Mouse (Mus musculus): ENCODE data around the gene Dck. TPM values are rescaled to one million over a fixed set of nuclear protein-coding genes. Genes with fewer than 3 reads are reported as not detected.

Dck gene
- 6.5 TPM for polyA plus RNA-seq (2014; fragmentation: Illumina TruSeq; extraction: RNeasy Lipid Tissue Mini Kit (QIAGEN cat#74804); ENCODE audit: low read depth, low replicate concordance)

DNA sequence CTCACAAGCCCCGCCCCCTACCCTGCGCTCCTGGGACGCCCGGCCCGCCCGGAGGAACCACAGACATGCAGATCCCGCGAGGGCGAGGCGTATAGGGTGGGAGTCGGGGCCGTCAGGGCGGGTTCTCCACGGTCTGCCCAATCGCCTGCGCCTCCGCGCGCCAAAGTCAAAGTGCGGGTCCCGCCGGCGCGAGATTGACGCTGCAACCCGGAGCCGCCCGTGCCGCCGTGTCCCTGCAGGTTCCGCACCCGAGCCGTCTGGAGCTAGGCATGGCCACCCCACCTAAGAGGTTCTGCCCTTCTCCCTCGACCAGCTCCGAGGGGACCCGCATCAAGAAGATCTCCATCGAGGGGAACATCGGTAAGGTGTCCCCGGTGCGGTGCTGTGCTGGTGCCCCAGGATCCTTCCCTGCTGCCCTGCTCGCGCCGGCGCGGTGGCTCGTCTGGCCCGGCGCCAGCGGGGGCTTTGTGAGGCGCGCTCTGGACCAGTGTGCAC lies at the start of gene Dck:
TSS of gene Dck (plus strand) at position 10 of the 495 bp plus-strand sequence.

DNA sequence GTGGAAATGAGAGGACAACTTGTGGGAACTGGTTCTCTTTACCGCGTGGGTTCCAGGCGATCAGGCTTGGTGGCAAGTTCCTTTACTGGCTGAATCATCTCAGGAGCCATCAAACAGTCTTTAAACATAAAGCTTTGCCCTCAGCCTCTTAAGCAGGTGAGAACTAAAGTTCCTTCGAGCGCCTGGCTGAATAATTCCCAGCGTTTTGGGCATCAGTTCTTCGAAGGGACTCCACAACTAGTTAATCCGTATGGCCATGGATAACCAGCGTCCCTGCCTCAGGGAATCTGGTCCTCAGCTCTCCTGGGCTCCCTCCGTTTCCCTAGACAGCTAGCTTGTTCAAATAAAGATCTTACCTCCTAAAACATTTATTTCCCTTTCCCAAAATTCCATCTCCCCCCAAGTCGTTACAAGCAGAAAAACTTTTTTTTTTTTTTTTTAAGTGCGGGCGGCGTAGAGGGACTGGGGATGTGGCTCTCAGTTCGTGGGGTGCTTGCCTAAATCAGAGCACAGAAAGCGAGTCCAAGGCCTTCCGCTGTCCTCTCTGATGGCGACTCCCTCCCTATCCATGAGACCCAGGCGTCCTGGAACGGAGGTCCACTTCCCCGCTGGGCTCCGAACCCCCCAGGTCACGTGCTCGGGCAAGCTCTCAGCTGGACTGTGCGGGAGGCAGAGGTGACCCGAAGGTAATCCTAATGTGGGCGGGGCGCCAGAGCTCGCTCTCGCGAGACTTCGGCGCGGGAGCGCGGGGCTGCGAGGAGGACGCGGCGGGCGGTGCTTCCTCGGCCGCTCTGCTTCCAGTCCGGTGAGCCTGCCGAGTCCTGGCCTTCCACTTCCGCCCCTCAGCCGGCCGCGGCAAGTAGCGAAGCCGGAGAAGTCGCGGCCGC lies 44.4 kb upstream of the Dck start, which contains the start of gene Mob1b:
TSS of gene Mob1b (plus strand) at position 740 of the 887 bp plus-strand sequence.

Other genes with a start within 250 kb of the Dck start
- 4.3 TPM for gene Jchain, start 237.1 kb upstream of the Dck start, polyA plus RNA-seq (2014; fragmentation: Illumina TruSeq; extraction: RNeasy Lipid Tissue Mini Kit (QIAGEN cat#74804); ENCODE audit: low read depth, low replicate concordance)
- gene Utp3, start 210.5 kb upstream of the Dck start, polyA plus RNA-seq (2014; fragmentation: Illumina TruSeq; extraction: RNeasy Lipid Tissue Mini Kit (QIAGEN cat#74804); ENCODE audit: low read depth, low replicate concordance): 56.9 TPM
- 83.2 TPM for gene Rufy3, start 200.0 kb upstream of the Dck start, polyA plus RNA-seq (2014; fragmentation: Illumina TruSeq; extraction: RNeasy Lipid Tissue Mini Kit (QIAGEN cat#74804); ENCODE audit: low read depth, low replicate concordance)
- gene Grsf1, start 88.8 kb upstream of the Dck start, polyA plus RNA-seq (2014; fragmentation: Illumina TruSeq; extraction: RNeasy Lipid Tissue Mini Kit (QIAGEN cat#74804); ENCODE audit: low read depth, low replicate concordance): 447 TPM
- gene Mob1b, start 44.1 kb upstream of the Dck start, polyA plus RNA-seq (2014; fragmentation: Illumina TruSeq; extraction: RNeasy Lipid Tissue Mini Kit (QIAGEN cat#74804); ENCODE audit: low read depth, low replicate concordance): 110 TPM
- gene Slc4a4, start 121.8 kb downstream of the Dck start, polyA plus RNA-seq (2014; fragmentation: Illumina TruSeq; extraction: RNeasy Lipid Tissue Mini Kit (QIAGEN cat#74804); ENCODE audit: low read depth, low replicate concordance): 757 TPM

Data from kidney, adult 10 weeks (tissue).